Mouse (Mus musculus) left cerebral cortex, postnatal 14 days (tissue): ENCODE measurements at regions not wholly inside any gene's neighbourhood (a gene's known extent, or its start where the extent isn't known, plus 50 kb on each side); places are given as distances from the start of the nearest gene placed in this dataset.

Source experiments
- DNase-seq, 2 experiments: peaks; one replicate each; pipeline ENCODE4 v3.0.0; 2021 to 2022; ENCODE audit warnings: low spot score in 2 of 2, mixed read lengths in 1 of 2
- intact Hi-C: fragments of 180-260 bp; cut with DNase I; formaldehyde crosslinking; loops from one replicate; pipeline ENCODE4 v1.15.1; 2025

DNA sequence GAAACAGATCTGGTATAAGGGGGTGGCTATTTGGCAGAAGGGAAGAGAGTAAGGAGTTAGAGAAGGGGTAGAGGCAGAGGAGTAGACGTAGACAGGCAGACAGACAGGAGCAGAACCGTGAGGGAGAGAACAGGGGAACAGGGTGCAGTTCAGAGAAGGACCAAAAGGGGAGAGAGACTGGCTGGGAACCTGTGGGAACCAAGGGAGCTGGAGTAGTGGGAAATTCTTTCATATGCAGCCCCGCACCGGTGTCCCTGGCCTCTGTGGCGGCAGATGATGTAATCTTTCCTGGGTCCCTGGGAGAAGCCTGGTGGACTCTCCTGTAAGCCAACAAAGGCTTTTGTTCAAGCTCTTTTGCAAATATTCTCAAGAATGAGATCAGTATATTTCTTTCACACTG, 157.8 kb upstream of the Tyw5 start:
- no peak for DNase-seq
- intact Hi-C loops = no loop called here

DNA sequence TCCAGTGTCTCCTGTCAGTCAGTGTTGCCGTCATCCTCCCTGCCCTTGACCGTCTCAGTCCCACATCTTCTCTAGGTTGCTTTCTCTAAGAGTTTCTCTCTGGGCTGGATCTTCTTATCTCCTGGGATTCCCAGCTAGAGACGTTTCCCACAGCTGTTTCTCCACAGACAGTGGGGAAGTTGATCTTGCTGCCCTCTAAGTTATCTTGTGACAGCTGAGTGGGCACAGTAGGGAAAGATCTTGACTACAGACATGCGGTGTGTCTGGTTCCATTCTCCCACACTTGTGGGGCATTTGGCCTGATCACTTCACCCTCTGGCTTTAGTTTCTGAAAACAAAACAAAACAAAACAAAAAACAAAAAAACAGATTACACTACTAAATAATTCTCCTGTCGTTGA, 165.2 kb upstream of the Tyw5 start:
- DNase-seq = no peak
- intact Hi-C loops = loop anchor here (5.0 kb wide), 1 partner anchor 115 kb away; no protein-coding TSS in a partner anchor

DNA sequence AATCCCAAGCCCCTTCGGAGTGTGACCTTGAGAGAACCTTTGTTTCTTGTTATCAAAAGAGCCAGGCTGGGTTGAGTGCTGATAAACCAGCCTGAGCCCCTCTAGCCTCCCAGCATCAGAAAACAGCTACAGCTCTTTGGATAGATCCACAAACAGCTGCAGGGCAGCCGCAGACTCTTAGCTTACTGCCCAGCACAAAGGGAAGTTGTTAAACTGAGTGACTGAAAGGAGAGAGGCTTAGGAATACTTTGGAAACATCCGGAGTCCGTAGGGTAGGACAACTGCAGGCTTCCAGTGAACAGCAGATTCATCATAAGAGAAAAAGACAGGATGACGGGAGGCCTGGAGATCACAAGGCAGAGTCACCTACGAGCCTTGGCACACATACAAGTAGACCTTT, 166.9 kb upstream of the Tyw5 start:
- intact Hi-C loops = loop anchor here (5.0 kb wide), 1 partner anchor 117 kb away; no protein-coding TSS in a partner anchor
- no peak for DNase-seq

- DNase-seq = no peak
- intact Hi-C loops = loop anchor here (5.0 kb wide), 1 partner anchor 117 kb away; no protein-coding TSS in a partner anchor
Observed at GRCm38 (mm10) chr1:57574530-57574929, 167.6 kb upstream of the Tyw5 start.

GRCm38 (mm10) chr1:57576066-57576753, 169.3 kb upstream of the Tyw5 start:
- DNase-seq = no peak
- intact Hi-C loops = no loop called here

DNA sequence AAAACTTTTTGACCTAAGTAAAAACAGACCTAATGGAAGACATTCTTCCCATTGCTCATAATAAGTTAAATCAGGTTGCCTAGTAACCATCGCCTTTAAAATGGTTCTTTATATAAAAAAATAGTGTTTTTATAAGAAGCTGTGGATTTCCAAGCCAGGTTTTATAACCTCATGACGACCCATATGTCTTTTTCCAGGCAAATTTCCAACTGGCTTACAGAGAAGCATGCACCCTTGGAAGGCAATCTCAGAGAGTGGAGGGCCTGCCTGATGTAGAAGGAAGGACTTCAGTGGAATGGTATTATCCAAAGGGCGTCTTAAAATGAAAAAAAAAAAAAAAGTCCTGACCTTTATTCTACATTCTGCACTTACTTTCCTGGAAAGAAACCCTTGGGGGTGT, 172.2 kb upstream of the Tyw5 start:
- no peak for DNase-seq
- intact Hi-C loops = no loop called here

DNA sequence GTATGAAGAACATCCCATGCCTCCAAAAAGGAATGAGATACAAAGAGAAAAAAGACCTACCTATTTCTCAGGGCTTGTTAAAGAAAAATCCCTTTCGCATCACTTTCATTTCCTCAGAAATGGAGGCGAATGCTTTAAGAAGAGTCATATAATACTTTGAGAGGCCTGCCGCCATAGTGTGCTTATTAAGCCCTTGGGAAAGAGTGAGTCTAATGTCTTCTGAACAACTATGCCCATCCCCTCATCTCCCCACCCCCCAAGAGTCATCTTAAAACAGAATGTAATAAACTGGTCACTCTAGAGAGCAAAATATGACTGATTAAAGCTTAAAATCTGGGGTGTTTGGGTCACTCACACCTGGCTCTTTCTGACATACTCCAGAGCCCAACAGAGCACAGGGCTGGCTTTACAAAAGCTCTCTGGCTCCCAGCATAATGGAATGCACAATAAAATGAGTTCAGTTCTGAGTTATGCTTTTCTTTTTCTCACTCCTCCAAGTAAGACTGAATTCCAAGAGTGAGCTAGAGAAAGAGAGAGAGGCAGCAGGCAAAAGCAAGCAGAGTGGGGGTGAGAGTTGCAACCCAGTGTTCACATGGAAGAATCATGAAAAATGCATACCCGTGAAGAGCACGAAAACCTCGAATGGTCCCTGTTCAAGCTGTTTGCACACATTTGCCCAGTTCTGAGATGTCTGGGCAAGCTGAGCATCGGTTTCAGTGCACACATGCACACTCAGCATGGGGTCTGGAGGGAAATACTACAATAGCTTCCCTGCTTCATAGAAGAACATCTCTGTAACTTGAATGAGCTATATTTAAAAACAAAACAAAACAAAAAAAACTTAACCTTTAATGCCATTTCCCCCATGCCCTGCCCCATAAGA, 180.0 kb upstream of the Spats2l start:
- intact Hi-C loops = no loop called here
- no peak for DNase-seq

GRCm38 (mm10) chr1:57594815-57595214, 179.1 kb upstream of the Spats2l start:
- no peak for DNase-seq
- intact Hi-C loops = no loop called here

GRCm38 (mm10) chr1:57600951-57601350, 173.0 kb upstream of the Spats2l start:
- DNase-seq = no peak
- intact Hi-C loops = no loop called here

GRCm38 (mm10) chr1:57605525-57605924, 168.4 kb upstream of the Spats2l start:
- DNase-seq = no peak
- intact Hi-C loops = no loop called here

DNA sequence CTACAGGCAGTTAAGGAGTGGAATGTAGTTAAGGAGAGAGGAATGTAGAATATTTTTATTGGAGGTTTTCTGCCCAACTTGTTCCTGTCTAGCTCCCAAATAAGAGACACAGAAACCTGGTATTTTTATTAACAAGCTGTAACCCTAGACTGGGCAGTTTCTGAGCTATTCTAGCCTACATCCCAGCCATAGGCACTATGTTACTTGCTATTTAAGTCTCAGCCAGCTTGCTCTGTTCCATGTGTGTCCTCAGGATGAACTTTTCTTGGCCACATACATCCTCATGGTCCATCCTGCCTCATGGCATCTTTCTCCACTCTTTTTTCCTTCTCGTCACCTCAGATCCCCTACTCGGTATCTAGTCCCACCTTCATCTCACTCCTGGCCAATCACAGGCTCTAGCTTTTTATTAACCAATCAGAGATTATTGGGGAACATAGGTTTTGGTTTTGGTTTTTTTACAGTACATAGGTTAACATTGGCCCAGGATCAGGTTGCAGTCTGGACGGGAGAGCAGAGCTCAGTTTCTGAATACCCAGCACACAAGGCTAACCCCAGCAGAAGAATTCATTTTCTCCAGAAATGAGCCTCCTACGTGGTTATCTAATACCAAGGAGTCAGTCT, 167.8 kb upstream of the Spats2l start:
- peak in 1 of 2 experiments; percentile 28 for DNase-seq
- intact Hi-C loops = no loop called here

DNA sequence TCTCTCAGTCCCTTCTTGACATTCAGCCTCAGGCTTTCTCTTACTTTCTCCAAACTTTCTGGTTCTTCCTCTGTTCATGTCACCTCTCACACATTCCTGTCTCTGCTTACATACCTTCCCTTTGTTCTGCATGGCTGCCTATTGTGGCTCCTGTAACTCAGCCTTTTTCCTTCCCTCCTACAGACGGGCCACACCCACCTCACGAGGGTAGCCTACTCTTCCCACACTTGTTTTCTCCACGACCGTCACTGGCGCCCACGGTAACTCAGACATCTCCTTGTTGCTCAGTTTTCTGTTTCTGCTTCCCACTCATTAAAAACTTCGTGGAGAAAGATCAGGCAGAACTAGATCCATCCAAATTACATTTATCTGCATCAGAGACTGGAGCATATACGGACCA, 166.9 kb upstream of the Spats2l start:
- peak in 1 of 2 experiments; percentile 30 for DNase-seq
- intact Hi-C loops = no loop called here

DNA sequence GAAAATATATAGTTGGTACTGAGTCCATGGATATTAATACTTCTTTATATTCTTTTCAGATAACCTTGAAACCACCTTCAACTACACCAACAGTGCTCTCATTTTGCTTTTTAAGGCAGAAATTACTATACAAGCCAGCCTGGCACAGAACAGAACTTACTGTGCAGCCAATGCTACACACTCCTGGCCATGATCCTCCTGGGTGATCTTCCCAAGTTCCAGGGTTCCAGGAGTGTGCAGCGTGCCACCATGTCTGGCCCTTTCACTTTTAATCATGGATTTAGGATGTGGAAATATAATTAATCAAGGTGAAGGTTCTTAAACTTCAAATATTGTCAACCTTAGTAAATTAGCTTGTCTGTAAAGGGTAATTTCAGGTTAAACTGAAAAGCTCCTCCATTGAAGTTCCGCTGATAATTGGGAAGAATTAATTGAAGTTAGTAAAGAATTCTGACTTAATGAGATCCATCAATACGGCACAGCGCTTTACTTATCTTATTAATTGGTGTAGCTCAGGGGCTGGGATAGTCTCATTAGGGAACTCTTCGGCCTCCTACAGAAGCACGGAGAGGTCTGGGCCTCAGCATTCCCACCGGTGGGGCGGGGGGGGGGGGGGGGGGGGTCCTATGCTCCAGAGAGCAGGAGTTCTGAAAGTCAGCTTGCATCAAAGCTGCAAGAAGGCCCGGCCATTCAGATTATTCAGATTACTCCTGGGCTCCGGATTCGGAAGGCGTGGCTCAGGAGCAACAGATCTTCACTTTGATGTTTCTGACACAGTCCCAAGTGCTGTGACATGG, 166.1 kb upstream of the Spats2l start:
- intact Hi-C loops = no loop called here
- no peak for DNase-seq

DNA sequence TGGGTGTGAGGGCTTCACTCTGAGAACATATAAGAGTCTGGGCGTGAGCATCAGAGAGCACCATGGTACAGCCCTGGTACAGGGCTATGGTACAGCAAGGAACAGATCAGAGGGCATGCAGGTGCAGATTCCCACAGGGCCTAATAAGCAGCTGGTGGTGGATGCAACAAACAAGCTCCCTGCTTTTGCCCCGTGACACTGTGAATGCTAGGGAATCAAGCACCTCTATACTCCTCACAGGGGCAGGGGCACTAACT, 165.6 kb upstream of the Spats2l start:
- no peak for DNase-seq
- intact Hi-C loops = no loop called here

DNA sequence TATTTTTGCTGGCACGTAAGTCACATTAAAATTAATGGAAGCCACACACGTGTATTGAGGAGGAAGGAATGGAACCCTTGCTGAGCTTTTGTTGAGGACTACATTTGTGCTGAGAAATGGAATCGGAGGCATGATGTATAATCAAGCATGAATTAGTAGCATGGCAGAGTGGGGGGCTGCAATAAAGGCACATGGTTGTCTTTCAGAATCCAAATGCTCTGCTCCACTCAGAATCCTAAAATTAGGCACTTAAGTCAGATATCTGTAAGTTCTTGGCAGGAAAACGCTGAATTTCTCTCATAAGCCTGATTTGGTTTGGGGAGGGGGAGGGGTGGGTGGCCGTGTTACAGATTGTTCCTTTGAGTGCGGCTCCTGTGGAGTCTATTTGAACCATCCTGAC, 164.7 kb upstream of the Spats2l start:
- DNase-seq = no peak
- intact Hi-C loops = no loop called here

DNA sequence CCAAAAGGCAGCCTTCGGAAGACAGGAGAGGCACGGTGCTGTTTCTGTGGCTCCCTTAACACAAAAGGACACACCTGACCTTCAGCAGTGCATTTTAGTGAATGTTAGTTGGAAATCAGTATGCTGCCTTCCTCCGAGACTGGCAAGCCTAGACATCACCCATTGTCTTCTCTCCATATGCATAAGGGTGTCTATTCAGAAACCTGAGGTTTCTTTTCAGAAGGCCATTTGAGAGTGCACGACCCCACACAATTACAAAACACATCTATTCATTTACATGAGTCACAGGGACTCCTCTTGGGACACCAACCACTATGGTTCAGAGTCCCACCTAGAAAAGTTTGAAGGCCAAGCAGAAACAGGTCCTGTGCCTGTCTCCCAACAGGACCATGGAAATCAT, 161.8 kb upstream of the Spats2l start:
- no peak for DNase-seq
- intact Hi-C loops = no loop called here

- no peak for DNase-seq
- intact Hi-C loops = no loop called here
Observed at GRCm38 (mm10) chr1:57612931-57613804, 160.8 kb upstream of the Spats2l start.

DNA sequence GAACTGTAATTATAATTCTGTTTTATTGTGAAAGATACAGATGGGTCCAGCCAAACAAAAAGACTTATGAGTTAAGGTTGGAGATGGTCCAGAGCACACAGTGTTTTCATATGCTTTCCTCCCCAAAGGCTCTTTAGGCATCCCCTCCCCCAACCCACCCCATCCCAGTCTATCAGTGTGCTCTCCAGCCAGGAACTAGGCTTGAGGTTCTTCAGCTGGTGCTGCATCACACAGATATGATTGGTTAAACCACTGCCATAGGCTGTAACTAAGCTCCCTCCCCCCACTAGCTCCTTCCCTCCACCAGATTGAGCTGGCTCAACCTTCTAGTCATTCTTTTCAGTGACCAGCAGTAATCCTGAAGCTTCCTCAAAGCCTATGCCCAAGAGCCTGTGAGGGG, 158.8 kb upstream of the Spats2l start:
- DNase-seq = no peak
- intact Hi-C loops = no loop called here

- no peak for DNase-seq
- intact Hi-C loops = no loop called here
Observed at GRCm38 (mm10) chr1:57617316-57617715, 156.6 kb upstream of the Spats2l start.
